Mouse (Mus musculus) c-Kit-negative CD71-positive TER-119-positive erythroid progenitor cells, embryonic 14.5 days (primary cell): ENCODE data around the gene Akna.

Experiments used
- DNase-seq: peaks from one replicate; pipeline ENCODE4 v3.0.0-alpha.2; 2013; ENCODE audit warnings: low read depth, low spot score

Akna gene

DNA sequence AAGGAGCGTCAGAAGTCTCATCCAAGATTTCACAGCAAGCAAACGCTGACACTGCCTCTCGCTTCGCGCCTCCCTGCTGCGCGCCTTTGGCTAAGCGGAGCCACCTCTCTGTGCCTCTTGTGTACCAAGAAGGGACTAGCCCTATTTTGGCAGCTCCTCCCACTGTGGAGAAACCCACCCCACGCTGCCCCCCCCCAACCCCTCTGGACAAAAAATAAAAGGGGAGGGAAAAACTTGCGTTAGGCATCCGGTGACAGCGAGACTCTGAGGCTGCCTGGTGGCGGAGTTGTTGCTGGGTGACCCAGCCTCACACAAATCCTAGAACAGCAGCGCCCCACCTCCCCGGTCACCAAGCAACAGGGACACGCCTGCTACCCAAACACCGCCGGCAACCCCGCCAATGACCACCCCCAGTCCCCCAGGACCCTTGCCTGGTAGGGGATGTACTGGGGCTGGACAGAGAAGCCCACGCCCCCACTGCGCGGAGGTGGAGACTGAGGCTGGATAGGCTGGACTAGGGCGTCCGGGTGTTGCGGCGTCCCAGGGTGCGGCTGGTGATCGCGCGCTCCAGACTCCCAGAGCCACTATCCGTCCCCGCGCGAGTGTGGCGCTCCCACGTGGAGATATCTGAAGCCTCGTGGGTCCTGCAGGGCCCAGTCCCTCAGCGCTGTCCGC, 6.9 kb upstream of the Akna start:
- no peak for DNase-seq

DNA sequence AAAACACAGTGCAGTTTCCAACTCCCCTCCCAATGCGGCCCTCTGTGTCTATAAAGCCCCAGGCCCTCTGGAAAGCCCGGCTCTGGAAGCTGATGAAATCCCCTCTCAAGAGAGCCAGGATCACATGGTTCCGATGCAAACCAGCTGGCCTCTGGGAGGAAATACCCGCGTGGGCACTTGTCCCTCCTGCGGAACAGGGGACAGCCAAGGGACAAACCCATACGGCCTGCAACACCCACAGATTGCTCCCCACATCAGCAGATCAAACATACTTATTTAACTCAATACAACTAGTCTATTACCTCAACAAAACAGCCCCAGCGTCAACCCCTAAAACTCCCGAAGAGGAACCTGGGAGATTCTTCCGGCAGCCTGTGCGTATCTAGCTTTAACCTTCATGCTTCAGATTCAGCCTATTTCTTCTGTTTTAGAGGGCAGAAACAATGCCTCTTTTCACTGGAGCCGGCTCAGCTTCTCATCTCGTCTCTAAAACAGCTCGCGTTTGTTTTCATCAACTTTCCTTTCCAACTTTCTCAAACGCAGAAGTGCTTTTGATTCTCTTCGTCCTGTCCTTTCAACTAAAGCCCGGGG, 6.3 kb upstream of the Akna start:
- DNase-seq, result no peak

DNA sequence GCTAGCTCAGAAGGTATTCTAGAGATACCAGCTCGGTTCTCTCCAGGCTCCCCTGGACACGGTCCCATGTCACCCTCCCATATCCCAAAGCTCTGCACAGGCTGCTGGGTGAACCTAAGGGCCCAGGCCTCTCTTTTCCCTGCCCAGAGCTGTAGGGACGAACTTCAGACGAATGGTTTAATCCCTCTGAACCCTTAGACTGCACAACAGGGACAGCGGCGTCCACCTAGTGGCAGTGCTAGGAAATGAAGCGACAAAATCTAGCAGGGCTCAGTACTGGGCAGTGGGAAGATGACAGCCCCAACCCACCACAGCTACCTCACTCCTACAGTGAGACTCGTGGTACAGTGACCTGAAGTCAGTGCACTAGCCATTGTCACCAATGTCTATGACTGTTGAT, 5.5 kb upstream of the Akna start:
- DNase-seq, result no peak

DNA sequence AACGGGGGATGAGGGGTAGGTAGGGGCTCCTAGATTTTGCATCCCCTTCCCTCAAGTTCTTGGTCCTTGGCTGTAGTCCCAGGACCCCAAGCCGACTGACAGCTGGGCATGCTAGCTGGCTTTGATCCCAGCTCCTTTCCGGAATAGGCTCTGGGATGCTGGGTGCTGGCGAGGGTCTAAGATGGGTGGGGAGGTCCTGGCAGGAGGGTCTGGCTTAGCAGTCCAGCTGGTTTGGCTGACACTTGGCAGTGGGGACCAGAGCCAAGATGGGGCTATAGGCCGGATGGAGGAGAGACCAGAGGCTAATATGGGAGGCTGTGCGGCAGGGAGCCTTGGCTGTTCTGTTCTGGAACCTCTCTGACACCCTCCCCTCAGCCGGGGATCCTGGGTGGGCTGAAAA, 5.1 kb upstream of the Akna start:
- no peak for DNase-seq

DNA sequence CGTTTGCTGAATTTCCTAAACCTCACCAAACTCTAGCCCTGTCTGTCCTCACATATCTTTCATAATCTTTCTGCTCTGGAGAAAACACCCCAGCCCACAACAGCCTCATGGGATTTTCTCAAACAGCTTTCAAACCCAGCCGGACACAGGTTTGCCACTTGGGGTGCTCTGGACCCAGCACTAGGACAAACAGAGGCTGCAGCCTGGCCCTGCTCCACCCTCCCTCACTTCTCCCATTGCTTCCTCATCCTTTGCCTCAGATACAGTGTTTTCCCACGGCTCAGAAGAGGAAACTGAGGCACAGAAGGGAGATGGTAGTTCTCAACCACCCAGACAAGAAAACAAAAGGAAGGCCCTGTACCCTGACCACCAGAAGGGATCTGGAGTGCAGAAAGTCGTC, 2.5 kb upstream of the Akna start:
- no peak for DNase-seq

DNA sequence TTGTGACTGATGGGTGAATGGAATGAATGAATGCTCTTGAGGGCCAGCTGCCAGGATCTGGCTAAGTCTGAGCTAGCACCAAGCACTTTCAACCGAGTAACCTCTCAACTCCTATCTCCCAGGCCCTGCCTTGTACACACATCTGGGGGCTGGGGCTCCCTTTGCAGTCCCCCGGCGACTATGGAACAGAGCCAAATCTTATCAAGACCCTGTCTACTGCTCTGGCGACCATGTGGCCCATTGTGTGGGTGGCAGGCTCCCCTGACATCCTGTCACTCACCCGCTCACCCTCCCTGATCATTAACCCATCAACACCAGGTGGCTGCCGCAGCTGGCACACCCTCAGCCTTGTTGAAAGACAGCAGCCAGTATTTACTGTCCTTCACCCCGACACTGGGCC, 1.9 kb upstream of the Akna start:
- DNase-seq, result no peak

DNA sequence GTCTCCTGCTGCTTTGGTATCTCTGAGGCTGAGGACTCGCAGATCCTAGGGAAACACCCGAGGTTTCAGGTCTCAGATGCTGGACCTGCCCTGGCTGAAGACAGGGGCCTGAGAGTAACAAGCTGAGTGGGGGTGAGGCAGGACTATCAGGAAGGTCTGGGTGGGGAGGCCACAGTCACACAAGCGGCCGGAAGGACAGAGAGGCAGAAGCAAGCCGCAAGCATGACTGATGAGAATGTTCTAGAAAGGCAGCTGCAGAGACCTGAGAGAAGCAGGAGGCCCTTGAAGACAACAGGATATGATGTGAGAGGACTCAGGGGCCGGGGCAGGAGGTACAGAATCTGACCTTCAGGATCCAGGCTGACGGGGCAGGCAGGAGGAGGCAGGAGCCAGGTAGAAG, 1.1 kb upstream of the Akna start:
- DNase-seq, result no peak

DNA sequence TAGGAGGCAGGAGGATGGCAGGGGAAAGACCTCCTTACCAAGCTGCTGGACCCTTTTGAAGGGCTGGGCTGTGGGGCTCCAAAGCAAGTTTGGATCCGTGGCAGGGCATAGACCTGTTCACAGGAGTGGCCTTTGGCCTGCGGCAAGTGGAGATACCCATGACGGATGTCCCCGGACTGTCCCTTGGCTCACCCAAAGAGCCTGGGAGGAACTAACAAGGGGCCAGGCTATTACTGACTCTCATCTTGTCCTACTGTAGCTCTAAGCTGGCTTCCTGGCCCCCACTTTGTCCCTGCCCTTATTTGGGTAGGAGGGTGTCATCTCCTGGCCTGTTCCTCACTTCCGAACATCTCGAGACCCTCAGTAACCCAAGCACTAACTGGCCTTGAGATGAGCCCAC, 596 bp downstream of the Akna start:
- DNase-seq, result no peak

DNA sequence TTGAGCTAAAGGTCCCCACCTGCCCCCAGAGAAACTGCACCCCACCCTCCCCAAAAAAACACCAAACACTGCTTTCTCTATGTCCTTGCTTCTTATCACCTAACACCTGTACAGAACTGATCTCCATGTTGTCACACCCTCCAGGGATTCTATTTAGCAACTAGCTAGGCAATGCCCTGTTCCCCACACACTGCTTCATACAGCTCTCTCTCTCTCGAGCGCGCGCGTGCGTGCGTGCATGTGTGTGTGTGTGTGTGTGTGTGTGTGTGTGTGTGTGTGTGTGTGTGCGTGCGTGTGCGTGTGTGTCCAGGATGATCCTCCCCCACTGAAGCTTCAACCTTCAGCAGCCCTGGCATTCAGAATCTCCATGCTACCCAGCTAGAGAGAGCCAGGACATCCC, 1.1 kb downstream of the Akna start:
- DNase-seq, result no peak

DNA sequence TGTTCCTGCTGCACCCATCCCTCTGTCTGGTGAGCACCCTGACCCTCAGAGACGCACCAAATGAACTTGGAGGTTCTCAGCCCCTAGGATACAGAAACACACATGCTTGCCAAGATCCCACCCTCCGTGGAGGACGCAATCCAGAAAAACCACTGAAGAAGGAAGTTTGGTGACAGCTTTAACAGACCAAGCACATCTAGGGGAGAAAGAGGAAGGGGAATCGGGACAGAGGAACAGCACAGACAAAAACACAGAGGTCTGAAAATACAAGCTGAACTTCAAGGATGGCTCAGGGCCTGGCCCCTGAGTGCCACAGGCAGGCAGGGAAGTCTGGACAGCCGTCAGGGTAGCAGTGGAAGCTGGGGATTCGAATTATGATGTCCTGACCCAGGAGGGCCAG, 1.5 kb downstream of the Akna start:
- no peak for DNase-seq

DNA sequence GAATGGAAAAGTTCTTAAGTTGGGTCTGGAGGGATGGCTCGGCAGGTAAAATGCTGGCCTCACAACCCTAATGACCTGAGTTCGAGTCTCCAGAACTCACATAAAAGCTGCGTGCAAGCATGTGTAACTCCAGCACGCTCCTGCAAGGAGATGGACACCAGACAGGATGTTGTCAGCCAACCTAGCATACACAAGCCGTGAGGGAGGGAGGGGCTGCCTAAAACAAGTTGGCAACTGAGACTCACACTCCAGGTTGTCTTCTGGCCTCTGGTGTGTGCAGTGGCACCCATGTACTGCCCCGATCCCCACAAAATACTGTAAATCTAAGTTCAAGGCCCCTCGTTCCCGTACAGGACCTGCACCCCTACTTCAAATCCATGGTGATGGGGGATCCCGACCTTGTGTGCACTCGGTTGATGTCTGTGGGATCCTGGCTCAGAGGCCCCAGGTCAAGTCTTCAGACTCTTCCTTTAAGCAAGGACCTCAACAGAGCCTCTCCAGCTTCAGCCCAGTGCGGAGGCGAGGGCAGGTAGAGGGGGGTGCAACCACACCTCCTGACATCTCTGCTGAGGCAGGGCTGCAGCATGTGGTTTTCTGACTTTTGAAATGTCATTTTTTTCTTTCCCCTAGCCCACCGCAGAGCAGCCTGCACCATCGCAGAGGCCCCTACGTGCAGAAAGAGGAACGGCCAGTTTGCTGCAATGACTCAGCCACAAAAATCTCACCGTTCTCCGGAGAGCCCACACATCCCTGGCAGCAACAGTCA, 2.4 kb downstream of the Akna start:
- no peak for DNase-seq

DNA sequence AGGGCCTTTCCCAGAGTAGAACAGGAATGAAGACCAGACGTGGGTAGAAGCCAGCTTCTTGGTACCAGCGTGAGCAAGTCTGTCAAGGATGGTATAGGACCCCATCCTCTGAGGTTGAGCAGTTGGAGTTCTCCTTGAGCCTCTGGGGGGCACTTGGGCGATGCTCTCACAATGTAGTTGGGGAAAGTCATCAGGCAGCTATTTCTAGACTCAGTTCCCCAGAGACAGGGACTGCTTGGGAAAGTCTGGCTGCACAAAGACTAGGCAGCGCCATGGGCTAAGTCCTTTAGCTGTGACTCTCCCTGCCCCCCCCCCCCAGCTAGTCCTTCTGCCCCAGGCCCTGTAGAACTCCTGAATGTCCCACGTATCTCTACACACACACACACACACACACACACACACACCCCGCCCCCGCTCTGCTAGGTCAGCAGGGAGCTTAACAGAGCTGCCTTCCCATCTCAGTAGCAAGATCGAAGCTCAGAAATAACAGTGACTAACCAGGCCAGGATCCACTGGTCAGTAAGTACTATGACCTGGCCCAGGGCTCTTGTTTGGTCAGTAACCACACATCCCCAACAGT, 3.4 kb downstream of the Akna start:
- DNase-seq, result no peak

DNA sequence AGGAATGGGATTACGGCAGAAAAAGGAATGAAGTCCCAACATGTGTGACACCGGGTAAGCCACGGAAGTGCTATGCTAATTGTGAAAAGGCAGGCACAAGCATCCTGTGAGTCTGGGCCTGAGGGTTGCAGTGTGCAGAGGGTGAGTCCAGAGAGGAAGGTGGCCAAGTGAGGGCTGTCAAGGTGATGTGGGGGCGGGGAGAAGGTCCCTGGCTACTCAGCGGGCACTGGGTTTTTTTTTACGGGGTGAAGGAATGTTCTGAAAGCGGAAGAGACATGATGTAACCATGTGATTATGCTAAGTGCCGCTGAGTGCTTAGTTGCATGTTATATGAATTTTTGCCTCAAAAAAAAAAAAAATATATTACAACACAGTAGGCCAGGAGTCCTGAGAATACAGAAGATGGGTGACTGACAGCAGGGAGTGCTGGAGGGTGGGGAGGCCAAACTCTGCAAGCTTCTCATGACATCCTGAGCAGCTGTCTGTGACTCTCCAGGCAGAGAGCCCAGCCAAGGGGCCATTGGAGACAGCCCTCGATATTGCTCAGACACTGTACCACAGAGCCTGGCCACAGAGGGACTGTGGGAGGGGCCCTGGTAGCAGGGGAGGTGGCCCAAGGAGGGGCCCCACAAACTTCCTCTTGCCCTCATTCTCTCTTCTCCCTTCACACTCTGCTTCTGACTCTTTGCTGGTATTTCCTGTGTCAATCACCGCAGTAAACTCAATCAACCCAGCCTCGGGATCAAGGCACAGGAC, 4.1 kb downstream of the Akna start:
- DNase-seq, result no peak

DNA sequence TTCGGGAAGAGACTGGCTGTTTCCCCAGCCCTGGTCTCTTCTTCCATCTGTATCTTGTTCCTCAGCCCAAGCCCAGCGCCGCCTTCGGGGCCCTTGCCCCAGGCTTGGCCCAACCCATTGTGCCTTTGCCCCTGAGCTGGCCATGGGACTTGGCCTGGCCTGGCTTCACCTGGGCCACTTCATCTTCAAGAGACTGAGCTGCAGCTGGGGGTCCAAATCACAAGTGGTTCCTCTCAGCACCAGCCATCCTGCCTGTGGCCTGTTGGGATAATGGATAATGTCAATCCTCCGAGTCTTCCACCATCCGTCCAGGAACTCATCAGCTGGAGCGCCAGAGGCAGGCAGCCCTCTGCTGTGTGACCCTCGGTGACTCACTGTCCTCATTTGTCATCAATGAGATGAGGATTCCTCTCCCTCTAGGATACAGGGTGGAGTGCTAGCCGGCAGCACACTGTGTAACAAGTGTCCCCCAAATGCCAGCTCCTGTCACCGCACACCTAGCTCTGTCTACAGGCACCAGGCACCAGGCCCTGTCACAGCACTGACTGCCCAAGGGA, 5.1 kb downstream of the Akna start:
- no peak for DNase-seq

DNA sequence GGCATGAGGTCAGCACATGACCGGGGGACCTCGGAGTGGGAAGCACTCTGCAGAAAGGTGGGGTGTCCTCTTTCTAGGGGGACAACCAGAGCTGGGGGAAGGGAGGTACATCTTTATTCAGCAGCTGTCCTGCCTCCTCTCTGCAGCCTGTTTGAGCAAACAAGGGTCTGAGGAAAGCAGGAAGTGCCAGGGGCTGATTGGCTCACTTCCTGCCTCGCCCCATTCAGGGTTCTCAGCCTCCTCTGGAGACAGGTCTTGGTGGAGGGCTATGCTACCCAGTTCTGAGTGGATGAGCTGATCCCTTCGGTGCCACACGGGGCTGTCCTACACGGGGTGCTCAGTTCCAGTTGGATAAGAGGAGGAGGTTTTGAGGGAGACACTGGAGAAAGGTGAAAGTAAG, 11.8 kb downstream of the Akna start:
- DNase-seq, result no peak

DNA sequence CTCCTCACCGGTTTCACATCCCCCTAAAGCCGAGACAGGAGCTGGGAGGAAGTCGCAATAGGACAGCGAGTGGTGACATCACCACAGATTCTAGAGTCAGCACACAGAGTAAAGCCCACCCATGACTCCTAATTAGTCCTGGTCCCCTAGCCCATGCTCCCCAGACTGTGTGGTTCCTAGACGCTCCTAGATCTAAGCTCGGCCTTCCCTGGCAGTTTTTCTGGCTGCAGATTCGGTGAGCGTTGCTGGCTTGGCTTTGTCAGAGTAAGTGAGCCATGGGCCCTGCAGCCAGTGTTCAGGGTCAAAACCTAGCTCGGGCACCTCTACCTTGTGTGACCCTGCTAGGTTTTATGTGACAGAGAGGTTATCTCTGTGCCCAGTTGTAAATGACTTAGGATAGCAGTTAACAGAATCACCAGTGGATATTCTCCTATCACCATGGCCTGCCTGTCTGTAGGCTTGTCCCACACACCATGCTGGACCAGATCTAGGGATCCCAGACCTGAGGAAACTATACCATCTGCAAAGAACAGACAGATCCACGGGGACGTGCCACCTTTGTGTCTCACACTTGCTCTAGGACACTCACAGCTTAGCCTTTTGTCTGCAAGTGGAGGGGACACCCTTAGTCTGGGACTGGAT, 13.1 kb downstream of the Akna start:
- DNase-seq, result no peak

DNA sequence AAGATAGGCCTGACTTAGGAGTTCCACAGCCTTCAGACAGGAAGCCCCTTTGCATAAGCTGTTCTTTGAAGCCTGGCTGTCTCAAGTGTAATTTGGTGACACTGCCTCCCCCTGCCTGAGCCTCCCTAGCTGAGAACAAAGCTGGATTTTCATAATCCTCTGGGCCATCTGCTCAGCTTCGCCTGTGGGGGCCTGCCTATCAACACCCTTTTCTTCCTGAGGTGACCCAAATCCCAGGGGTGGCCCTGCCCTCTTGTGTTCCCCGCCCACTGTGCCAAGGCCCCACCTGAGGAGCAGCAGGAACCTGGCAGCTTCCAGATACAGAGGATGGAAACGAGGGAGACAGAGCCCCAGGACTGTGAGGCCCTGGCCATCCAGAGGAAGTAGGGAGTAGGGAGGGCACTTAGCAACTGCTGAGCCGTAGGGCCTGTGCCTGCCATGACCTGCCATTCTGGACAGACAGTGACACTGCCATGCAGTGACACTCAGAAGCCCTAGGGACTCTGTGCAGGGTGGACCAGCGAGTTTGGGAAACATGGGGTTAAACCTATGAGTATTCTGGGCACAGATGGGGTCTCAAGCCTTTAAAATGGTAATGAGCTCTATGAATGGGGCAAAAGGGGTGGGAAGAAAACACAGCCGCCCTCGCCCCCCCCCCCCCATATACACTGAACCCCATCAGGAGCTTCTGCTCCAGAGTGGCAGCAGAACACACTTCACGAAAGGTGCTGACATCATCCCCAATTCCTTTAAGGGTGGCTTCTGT, 13.8 kb downstream of the Akna start:
- no peak for DNase-seq

DNA sequence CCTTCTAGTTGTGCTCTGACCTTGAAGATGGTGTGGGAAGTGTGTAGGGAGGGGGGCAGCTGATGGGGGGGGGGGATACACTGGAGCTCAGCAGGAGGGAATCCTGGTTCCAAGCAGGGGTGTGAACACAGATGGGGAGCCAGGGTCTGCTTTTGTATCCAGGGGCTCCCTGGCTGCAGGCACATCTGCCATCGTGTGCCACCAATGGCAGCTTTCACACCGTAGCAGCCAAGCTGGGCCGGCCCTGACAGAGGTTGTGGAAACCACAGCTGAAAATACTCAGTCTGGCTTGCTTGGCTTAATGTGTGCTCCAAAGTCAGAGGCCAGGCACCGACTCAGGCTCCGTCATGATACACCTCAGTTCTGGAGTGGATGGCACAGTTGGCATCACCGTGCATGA, 15.1 kb downstream of the Akna start:
- DNase-seq, result no peak

DNA sequence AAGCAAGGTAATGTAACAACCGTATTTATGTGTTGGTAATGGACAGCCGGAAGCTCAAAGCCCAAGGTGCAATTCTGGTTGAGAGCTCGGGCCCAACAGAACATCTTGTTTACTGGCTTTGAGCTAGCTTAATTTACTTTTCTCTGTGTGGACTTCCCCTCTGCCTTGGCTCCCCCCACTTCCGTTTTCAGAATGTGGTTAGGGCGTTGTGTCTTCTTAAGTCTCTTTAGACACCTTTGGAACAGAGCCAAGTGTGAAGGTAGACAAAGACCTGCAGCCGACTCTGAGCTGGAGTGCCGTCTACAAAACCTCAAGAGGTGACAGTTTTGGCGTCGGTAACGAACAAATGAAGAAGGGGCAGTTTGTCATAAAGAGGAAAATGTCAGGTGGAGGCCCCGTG, 17.4 kb downstream of the Akna start:
- no peak for DNase-seq

DNA sequence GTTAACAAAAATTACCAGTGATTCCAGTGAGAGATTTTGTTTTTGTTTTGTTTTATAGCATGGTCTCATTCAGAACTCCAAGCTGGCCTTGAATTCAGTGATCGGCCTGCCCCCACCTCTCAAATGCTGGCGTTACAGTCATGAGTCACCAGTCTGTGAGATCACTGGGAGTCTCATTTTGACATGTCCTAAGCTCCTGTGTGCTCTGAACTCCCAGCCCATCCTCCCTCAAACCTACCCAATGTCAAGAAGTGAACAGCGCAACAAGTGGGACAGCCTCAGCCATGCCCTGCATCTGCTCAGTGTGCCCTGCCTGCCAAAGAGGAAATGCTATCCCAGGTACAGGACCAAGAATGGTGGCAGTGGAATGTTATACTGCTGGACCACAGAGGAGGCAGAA, 17.9 kb downstream of the Akna start:
- DNase-seq, result no peak

DNA sequence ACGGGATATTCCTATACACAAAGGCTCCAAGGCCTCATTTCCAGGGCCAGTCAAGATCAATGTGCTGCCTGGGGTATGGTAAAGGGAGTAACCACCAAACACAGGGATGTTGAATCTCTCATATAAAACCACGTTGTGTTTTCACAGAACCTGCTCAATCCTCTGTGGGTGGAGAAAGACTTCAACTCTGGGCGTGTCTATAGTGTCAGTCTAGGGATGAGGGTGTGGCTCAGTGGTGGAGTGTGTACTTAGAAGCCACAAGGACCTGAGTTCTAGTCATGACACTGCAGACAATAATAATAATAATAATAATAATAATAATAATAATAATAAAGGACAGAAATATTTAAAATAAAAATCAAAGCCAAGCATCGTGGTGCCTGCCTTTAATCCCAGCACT, 18.9 kb downstream of the Akna start:
- DNase-seq, result no peak
